Mouse (Mus musculus): ENCODE measurements around the gene Fgfr2.

GRCm38 (mm10) chr7:132772440-132772839 lies 350.7 kb downstream of the Fgfr2 start:
- no peak for TF ChIP-seq CTCF (conservative IDR thresholded peaks at IDR 0.05; ENCODE audit: insufficient read depth, insufficient read length, low read depth, low read length)
- no peak for TF ChIP-seq POLR2A (IDR thresholded peaks at IDR 0.05; ENCODE audit: low read depth, low read length)

Measured in kidney, adult 2 months (tissue).